Mouse (Mus musculus) MEL (cell line): ENCODE data around the gene Slfn3.
"Not testable (repeated sequence)": the region's sequence is repeated elsewhere in the genome, so short reads cannot be mapped to it uniquely, and the experiment has no call there.

Experiments used
- BHLHE40 ChIP-seq: IDR thresholded peaks from 2 replicates; pipeline ENCODE4 v1.6.1; 2012; ENCODE audit warnings: low read depth, mild to moderate bottlenecking, inconsistent platforms, low read length, improper control_type of control experiment, borderline replicate concordance
- CHD2 ChIP-seq: IDR thresholded peaks from 2 replicates; pipeline ENCODE4 v1.6.1; 2011; ENCODE audit warnings: low read length, improper control_type of control experiment
- CTCF ChIP-seq, 3 experiments: IDR thresholded peaks in 2 of 3; conservative IDR thresholded peaks in 1 of 3; 2 replicates each; pipeline ENCODE4 v1.5.1; 2011 to 2012; ENCODE audit warnings: low read length in 3 of 3, low read depth in 2 of 3, mild to moderate bottlenecking in 2 of 3, improper control_type of control experiment in 1 of 3, inconsistent platforms in 1 of 3, mixed read lengths in 1 of 3, moderate library complexity in 1 of 3; ENCODE audit not compliant: control insufficient read depth in 1 of 3, insufficient read depth in 1 of 3, poor library complexity in 1 of 3, severe bottlenecking in 1 of 3
- E2F4 ChIP-seq: IDR thresholded peaks from 2 replicates; pipeline ENCODE4 v1.6.1; 2011; ENCODE audit warnings: low read depth, low read length, improper control_type of control experiment, borderline replicate concordance
- ELF1 ChIP-seq: IDR thresholded peaks from 2 replicates; pipeline ENCODE4 v1.6.1; 2014; ENCODE audit warnings: low read depth, mild to moderate bottlenecking, inconsistent platforms, low read length, improper control_type of control experiment, moderate library complexity
- GATA1 ChIP-seq: IDR thresholded peaks from 2 replicates; pipeline ENCODE4 v1.6.1; 2011; ENCODE audit warnings: low read depth, low read length, improper control_type of control experiment
- JUND ChIP-seq: IDR thresholded peaks from 2 replicates; pipeline ENCODE4 v1.6.1; 2011; ENCODE audit warnings: low read depth, mild to moderate bottlenecking, improper control_type of control experiment, low read length
- MAX ChIP-seq: IDR thresholded peaks from 2 replicates; pipeline ENCODE4 v1.6.1; 2011; ENCODE audit warnings: low read length, improper control_type of control experiment
- POLR2A ChIP-seq, 2 experiments: IDR thresholded peaks; 2 replicates each; pipeline ENCODE4 v1.6.1; 2011 to 2012; ENCODE audit warnings: low read length in 2 of 2, mild to moderate bottlenecking in 2 of 2, control low read depth in 1 of 2, improper control_type of control experiment in 1 of 2, low read depth in 1 of 2, moderate library complexity in 1 of 2; ENCODE audit not compliant: control insufficient read depth in 1 of 2, insufficient read depth in 1 of 2, poor library complexity in 1 of 2
- TCF12 ChIP-seq: IDR thresholded peaks from 2 replicates; pipeline ENCODE4 v1.6.1; 2014; ENCODE audit warnings: low read depth, mild to moderate bottlenecking, inconsistent platforms, low read length, improper control_type of control experiment, moderate library complexity
- ZC3H11A ChIP-seq: IDR thresholded peaks from 2 replicates; pipeline ENCODE4 v1.6.1; 2012; ENCODE audit warnings: low read depth, mild to moderate bottlenecking, inconsistent platforms, low read length, improper control_type of control experiment
- ZNF384 ChIP-seq: IDR thresholded peaks from 2 replicates; pipeline ENCODE4 v1.6.1; 2012; ENCODE audit warnings: low read depth, mild to moderate bottlenecking, inconsistent platforms, low read length, improper control_type of control experiment

DNA sequence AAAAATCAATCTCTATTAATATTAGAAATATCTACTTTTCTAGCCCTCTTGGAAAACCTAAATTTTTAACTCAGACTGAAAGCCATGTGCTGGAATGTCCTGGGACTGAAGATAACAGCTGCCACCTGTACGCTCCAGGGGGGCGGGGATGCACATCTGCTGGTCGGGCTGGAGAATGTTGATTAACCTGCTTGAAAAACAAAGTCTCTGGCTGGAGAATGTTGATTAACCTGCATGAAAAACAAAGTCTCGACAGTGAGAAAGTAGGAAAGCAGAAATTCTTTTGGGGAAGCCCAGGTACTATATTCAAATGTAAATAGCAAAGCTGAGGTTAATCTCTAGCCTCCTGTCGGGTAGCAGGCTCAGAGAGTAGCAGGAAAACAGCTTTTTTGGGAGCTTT is 42.5 kb downstream of the Slfn3 start:
- TF ChIP-seq CTCF (IDR thresholded peaks at IDR 0.05 in 2 of 3, conservative IDR thresholded peaks at IDR 0.05 in 1 of 3; ENCODE audit: control insufficient read depth in 1 of 3, insufficient read depth in 1 of 3, low read depth in 2 of 3, low read length in 3 of 3, poor library complexity in 1 of 3, severe bottlenecking in 1 of 3); POLR2A (IDR thresholded peaks at IDR 0.05; ENCODE audit: control insufficient read depth in 1 of 2, insufficient read depth in 1 of 2, low read depth in 1 of 2, low read length in 2 of 2, poor library complexity in 1 of 2); GATA1; CHD2; MAX; ZNF384; ZC3H11A; E2F4; JUND; ELF1; BHLHE40: not testable (repeated sequence)
- 0 out of 2 replicates have a peak, but pooled peaks have one; percentile 34 for TF ChIP-seq TCF12
